Mouse (Mus musculus): ENCODE data around the gene Marveld3. TPM values are rescaled to one million over a fixed set of nuclear protein-coding genes. Genes with fewer than 3 reads are reported as not detected.

The Marveld3 gene
- polyA plus RNA-seq, 1 experiment from 2014 or later = 11.7 TPM

DNA sequence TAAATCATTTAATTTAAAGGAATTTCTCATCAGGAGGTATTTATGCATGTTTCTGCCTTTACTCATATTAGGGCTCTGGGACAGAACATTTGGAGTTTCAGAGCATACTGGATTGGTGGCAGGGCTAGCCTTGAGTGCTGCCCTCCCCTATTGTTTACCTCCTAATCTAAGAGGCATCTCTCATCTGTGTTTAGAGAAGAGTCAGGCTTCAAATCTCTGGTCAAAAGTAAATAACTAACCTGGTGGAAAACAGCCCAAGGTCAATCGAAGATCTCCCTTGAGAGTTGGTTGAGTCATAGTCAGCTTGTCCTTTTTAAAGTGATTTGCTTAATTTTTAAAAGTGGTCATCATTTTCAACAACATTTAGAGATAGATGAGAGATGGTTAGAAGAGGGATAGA, 30.9 kb upstream of the Marveld3 start:
- H3K27me3 ChIP-seq = no peaks in the 10 kb centered on the region
- ATAC-seq (no peak), DNase-seq (ENCODE audit: low read depth, low spot score) (no peak)
- in situ Hi-C loops (cut with MboI; ENCODE audit: low pct_unique_long_range_greater_than_20kb) = no loop called here
- TF ChIP-seq CTCF (IDR thresholded peaks at IDR 0.05) = no peak
- CTCF ChIA-PET = interaction anchor here (1.8 kb wide), 1 partner anchor 30 kb away, joined by 5 read pairs; no protein-coding TSS in a partner anchor
- POLR2A ChIA-PET = no interaction called here

DNA sequence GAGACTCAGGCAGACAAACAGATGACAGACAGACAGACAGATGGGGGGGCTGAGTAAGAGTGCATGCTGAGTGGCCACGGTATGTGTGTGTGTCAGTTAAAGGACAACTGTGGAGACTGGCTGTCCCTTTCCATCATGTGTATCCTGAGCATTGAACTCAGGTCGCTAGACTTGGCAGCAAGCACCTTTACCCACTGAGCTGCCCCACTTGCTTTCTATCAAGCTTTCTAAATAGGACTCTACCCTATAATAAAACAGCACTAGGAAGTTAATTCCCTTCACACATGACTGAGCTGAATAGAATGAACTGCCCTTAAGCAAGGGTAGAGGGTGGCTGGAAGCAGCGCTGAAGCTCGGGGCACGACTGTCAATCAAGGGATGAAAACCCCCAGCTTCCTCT, 30.2 kb upstream of the Marveld3 start:
- ChIA-PET CTCF (interaction anchor here (1.6 to 1.8 kb wide), 2 partner anchors 22 to 29 kb away, joined by 5 to 6 read pairs; no protein-coding TSS in a partner anchor), POLR2A (no interaction called here)
- in situ Hi-C loops (cut with MboI; ENCODE audit: low pct_unique_long_range_greater_than_20kb) = no loop called here
- ATAC-seq (no peak), DNase-seq (ENCODE audit: low read depth, low spot score) (no peak)
- no peak for TF ChIP-seq CTCF (IDR thresholded peaks at IDR 0.05)
- no peaks in the 10 kb centered on the region for H3K27me3 ChIP-seq

DNA sequence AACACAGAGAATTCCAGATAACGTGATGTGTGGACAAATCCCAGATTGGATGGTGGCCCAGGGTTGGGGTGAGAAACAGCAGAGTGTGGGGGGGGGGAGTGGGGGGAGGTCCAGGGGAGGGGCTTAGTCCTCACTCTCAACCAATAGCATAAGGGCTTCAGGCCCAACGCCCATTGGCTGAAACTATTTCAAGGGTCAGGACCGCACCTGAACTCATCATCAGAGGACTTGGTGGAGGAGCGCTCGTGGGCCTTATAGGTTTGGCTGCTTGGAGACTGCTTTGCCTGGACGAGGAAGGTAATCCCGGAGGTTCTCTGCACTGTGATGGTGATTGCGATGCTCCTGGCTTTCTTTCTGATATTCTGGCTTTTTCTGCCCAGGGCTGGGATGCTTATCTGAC, 28.2 kb upstream of the Marveld3 start, which contains the start of gene Tat:
TSS of gene Tat (plus strand) at position 214 of the 400 bp plus-strand sequence.
- CTCF ChIA-PET = no interaction called here
- ATAC-seq = no peak
- in situ Hi-C loops (cut with MboI; ENCODE audit: low pct_unique_long_range_greater_than_20kb) = no loop called here
- peaks cover 7% of the 10 kb centered on the region for H3K27me3 ChIP-seq
- DNase-seq (ENCODE audit: low read depth, low spot score) = no peak
- POLR2A ChIA-PET = no interaction called here
- TF ChIP-seq CTCF (IDR thresholded peaks at IDR 0.05) = no peak

DNA sequence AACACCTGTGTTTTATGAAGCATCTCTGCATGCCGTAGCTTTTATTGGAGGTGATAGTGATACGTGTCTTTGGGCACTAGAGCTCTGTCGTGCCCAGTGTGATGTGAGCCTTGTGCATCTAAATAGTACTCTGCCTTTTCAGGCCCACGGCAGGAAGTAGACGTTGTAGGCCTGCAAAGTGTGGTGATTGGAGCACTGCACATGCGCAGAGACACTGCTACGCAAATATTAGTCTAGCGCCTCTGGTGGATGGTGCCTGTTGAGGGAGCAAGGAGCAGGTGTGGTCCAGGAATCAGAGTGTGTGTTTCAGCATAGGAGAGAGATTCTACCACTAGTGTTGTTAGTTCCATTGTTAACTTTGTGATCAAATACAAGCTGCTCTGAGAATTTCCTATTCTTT, 27.1 kb upstream of the Marveld3 start:
- CTCF ChIA-PET = no interaction called here
- POLR2A ChIA-PET = no interaction called here
- ATAC-seq (no peak), DNase-seq (ENCODE audit: low read depth, low spot score) (no peak)
- in situ Hi-C loops (cut with MboI; ENCODE audit: low pct_unique_long_range_greater_than_20kb) = no loop called here
- no peak for TF ChIP-seq CTCF (IDR thresholded peaks at IDR 0.05)
- peaks cover 7% of the 10 kb centered on the region for H3K27me3 ChIP-seq

DNA sequence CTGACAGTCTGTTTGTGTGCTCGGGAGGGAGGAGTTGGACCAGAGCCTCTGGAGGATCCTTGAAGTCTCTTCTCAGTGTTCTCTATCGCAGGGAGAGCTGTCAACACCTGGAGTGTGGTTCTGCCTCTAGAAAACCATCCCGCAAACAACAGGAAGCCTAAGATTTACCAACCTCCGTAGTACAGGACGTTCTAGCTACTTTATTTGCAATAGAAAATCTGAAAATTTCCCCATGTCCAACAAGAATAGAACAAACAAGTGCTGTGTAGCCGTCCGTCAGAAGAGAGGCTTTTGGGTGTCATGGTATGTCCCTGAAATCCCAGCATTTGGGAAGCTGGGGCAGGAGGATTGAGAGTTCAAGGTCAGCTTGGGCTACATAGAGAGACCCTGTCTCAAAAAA, 25.8 kb upstream of the Marveld3 start:
- in situ Hi-C loops (cut with MboI; ENCODE audit: low pct_unique_long_range_greater_than_20kb) = no loop called here
- ATAC-seq (no peak), DNase-seq (ENCODE audit: low read depth, low spot score) (no peak)
- CTCF ChIA-PET = no interaction called here
- no peak for TF ChIP-seq CTCF (IDR thresholded peaks at IDR 0.05)
- POLR2A ChIA-PET = no interaction called here
- H3K27me3 ChIP-seq = peaks cover 7% of the 10 kb centered on the region

DNA sequence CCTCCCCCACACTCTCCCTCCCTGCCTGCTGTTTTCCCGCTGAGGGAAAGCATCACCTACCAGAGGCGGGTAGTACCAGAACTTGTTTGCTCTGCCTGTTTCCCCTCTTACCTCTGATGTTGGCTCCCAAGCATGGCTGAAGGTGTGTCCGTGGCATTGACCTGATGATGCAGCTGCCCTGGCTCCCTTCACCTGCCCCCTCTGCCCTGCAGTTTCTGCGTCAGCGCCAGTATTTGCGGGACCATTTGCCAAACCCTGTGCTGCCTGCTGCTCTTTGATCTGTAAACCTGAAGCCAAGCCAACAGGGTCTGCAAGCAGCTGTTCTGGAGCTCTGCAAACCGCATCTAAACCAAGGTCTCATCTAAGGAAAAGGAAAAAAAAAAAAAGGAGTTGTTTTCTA, 24.4 kb upstream of the Marveld3 start:
- CTCF ChIA-PET = no interaction called here
- POLR2A ChIA-PET = no interaction called here
- ATAC-seq (no peak), DNase-seq (ENCODE audit: low read depth, low spot score) (no peak)
- no peak for TF ChIP-seq CTCF (IDR thresholded peaks at IDR 0.05)
- in situ Hi-C loops (cut with MboI; ENCODE audit: low pct_unique_long_range_greater_than_20kb) = no loop called here
- peaks cover 10% of the 10 kb centered on the region for H3K27me3 ChIP-seq

DNA sequence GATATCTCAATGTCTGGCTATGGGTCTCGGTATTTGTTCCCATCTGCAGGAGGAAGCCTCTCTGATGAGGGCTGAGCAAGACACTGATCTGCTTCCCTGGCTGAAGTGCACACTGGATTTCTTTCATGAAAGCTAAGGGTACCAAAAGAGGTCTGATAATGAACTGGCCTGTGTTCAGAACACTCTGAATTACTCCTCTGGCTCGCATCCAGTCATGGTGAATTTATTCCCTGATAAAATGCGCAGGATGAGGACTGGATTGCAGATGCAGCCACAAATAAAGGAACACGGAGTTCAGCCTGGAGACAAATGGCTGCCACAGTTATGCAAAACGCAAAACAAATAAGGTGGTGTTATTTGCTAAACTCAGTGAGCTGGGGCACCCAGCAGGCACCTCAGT, 21.9 kb upstream of the Marveld3 start:
- in situ Hi-C loops (cut with MboI; ENCODE audit: low pct_unique_long_range_greater_than_20kb) = no loop called here
- ChIA-PET CTCF (no interaction called here), POLR2A (no interaction called here)
- ATAC-seq (no peak), DNase-seq (ENCODE audit: low read depth, low spot score) (no peak)
- peaks cover 10% of the 10 kb centered on the region for H3K27me3 ChIP-seq
- TF ChIP-seq CTCF (IDR thresholded peaks at IDR 0.05) = no peak

DNA sequence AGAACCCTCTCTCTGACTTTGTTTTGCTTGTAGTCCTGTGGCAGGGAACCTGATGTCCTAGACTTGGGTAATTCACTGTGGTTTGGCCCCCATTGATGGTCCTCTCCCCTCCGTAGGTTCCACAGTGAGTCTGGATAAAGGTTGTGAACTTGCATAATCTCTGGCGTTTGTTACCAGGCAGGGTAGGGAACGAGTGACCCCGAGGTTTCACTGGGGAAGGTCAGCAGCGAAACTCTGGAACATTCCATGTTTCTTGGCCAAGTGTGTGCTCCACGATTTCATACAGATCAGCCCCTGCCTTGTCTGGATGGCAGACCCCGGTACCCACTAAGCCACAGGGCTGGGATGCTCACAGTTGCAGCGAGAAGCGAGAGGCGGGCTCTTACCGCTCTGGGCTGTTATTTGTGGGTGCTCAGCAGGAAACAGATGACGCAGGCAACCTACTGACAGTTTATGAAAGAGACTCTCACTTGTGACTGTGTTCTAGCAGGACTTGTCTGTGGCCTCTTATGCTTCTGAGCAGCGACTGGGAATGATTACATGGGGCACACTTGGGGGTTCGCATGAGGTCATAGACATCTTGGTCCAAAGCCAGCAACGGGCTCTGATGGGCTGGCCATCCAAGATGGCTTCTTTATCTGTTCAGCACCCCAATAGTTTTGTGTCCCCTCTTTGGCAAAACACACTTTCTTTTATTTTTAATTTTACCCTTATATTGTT, 20.5 kb upstream of the Marveld3 start:
- TF ChIP-seq CTCF (IDR thresholded peaks at IDR 0.05) = no peak

DNA sequence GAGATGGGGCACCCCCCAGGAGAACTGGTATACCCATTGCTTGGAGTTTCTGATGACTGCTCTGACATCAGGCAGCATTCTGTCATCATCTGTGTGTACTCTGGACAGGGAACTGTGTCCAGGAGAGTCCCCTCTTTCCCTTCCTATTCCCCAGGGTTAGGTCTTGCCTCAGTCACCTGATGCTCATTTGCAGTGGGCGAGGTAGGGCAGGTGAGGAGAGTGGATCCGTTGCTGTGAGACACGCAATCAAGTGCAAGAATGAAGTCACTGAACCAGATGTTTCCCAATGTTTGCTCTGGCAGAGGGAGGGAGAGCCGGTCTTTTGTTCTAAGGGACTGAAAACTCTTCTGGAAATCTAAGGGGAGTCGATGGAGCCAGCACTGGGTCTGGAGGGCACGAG, 17.3 kb upstream of the Marveld3 start:
- CTCF ChIA-PET = no interaction called here
- POLR2A ChIA-PET = no interaction called here
- peaks cover 4% of the 10 kb centered on the region for H3K27me3 ChIP-seq
- TF ChIP-seq CTCF (IDR thresholded peaks at IDR 0.05) = no peak
- ATAC-seq (no peak), DNase-seq (ENCODE audit: low read depth, low spot score) (no peak)
- in situ Hi-C loops (cut with MboI; ENCODE audit: low pct_unique_long_range_greater_than_20kb) = no loop called here

More for the DNA sequence above, 20.5 kb upstream of the Marveld3 start:
- in situ Hi-C loops (cut with MboI; ENCODE audit: low pct_unique_long_range_greater_than_20kb) = no loop called here
- no peak for ATAC-seq
- DNase-seq (ENCODE audit: low read depth, low spot score) = no peak
- CTCF ChIA-PET = no interaction called here
- H3K27me3 ChIP-seq = peaks cover 10% of the 10 kb centered on the region
- POLR2A ChIA-PET = no interaction called here

DNA sequence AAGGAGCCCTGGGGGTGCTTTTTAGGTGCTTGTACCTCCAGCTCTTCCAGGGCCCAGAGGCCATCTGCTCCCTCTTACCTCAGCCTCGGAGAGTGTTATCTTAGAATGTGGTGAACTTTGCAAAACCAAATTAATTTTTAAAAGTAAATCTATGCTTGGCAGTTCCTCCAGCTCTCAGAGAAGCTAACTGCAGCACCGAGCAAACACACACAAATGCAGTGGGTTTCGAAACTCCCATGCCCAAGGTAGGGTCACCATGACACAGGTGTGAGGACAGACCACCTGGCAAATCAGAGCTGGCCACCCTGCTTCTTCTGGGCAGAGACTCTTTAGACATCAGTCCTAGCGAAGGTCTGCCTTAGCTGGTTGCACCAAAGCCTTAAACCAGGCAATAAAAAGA, 10.9 kb upstream of the Marveld3 start:
- peaks cover 4% of the 10 kb centered on the region for H3K27me3 ChIP-seq
- ATAC-seq (no peak), DNase-seq (ENCODE audit: low read depth, low spot score) (no peak)
- ChIA-PET POLR2A (no interaction called here), CTCF (interaction anchor here (1.1 to 3.8 kb wide), 3 partner anchors 18 to 98 kb away, joined by 3 to 22 read pairs (median 5); no protein-coding TSS in a partner anchor)
- no peak for TF ChIP-seq CTCF (IDR thresholded peaks at IDR 0.05)
- in situ Hi-C loops (cut with MboI; ENCODE audit: low pct_unique_long_range_greater_than_20kb) = loop anchor here (5.0 kb wide), 1 partner anchor 94 kb away; no protein-coding TSS in a partner anchor

DNA sequence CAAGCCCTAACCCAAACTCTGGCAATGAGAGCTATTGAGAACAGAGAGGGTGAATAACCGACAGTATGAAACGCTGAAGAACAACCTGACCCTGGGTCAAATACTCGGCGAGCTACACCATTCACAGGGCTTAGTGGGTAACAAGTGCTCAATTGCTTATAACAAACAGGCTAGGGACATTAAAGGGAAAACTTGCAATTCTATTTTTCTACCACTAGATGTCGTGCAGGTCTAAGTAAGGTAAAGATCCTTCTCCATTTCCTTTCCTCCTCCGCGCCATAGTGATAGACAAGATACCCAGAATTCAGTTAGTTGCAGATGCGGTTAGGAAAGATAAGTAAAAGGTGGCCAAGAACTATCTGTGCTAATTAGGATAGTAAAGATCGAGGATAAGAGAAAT, 8.3 kb upstream of the Marveld3 start:
- H3K27me3 ChIP-seq = peaks cover 4% of the 10 kb centered on the region
- in situ Hi-C loops (cut with MboI; ENCODE audit: low pct_unique_long_range_greater_than_20kb) = loop anchor here (5.0 kb wide), 1 partner anchor 97 kb away; no protein-coding TSS in a partner anchor
- ChIA-PET CTCF (interaction anchor here (1.0 to 3.8 kb wide), 6 partner anchors 9 to 115 kb away, joined by 3 to 22 read pairs (median 5); partner anchors contain the start of gene Marveld3), POLR2A (no interaction called here)
- peak; percentile 70 for TF ChIP-seq CTCF (IDR thresholded peaks at IDR 0.05)
- ATAC-seq (no peak), DNase-seq (ENCODE audit: low read depth, low spot score) (no peak)
